Mouse (Mus musculus) ovary, postnatal 10 days (tissue): ENCODE results near the gene Mau2.
"Not testable (repeated sequence)": the region's sequence is repeated elsewhere in the genome, so short reads cannot be mapped to it uniquely, and the experiment has no call there.

Experiments used
- DNase-seq: peaks from one replicate; pipeline ENCODE4 v3.0.0; 2022; ENCODE audit warnings: low spot score

Gene Mau2

DNA sequence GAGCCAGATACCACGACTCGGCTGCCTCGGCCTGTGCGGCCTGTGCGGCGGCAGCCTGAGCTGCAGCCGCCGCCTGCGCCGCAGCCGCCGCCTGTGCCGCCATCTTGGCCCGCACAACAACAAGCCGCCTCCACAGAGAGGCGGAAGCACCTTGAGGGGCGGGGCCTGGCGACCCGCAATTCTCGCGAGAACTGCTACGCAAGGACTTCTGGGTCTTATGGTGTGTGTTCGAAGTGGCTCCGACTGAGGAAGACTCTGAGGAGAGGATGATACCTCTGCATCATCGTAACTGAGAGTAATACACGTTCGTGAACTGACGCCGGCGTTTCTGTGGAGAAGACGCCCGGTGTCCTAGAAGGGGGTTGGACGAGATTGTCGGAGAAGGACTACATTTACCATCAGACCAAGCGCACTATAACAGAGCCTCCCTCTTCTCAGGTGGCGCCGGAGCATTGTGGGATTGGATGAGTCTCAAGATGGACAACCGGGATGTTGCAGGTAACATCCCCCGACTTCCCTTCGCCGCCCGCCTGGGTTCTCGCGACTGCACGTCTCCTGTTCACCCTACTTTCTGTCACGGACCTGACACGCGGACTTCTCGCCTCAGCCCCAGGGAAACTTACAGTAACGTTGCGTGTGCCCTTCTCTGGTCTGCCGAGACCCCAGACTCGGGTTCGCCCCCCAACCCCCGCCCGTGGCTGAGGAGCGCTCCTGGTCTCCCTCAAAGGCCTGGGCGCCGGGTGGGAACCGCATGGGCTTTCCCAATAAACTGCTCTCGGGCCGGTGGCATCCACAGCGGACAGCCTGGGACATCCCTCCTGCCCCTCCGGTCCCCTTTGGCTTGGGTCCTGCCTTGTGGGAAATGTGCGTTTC lies at the start of gene Mau2, which contains the start of gene Sugp1:
Gene Mau2, minus strand, starts transcription at position 152 of the 873 bp plus-strand sequence.
Gene Sugp1, plus strand, starts transcription at position 231 of the 873 bp plus-strand sequence.
- DNase-seq, result peak; percentile 83

DNA sequence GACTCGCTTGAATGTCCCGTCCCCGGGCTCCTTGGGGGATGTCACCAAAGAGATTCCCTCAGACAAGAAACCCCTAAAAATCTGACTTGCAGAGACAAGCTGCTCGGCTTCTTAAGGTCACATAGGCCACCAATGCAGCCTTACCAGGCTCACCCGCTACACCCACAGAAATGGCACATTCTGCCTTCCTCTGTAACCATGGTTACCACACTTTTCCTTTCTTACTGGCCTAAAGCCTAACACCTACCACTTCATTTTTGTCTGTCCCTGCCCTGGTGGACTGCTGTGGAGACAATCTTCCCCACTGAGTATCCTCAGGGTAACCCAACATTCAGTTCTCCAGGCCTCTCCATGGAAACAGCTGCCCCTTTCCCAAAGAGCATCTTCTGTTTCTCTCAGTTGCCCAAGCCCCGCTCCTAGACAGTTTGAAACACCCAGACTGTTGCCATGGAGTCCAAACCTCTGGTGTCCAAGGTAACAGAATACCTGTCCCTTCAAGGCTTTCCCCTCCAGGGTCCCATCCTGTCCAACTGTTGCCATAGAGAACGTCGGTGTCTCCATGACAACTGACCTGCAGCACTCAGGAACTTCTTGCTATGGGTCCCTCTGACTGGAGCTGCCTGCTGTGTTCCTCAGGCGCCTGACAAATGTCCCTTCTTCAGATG lies 46.9 kb upstream of the Mau2 start:
- no peak for DNase-seq

- DNase-seq, result no peak
Measured at GRCm38 (mm10) chr8:70087836-70088650, 45.5 kb upstream of the Mau2 start.

- DNase-seq, result no peak
Measured at GRCm38 (mm10) chr8:70087237-70087636, 44.7 kb upstream of the Mau2 start.

DNA sequence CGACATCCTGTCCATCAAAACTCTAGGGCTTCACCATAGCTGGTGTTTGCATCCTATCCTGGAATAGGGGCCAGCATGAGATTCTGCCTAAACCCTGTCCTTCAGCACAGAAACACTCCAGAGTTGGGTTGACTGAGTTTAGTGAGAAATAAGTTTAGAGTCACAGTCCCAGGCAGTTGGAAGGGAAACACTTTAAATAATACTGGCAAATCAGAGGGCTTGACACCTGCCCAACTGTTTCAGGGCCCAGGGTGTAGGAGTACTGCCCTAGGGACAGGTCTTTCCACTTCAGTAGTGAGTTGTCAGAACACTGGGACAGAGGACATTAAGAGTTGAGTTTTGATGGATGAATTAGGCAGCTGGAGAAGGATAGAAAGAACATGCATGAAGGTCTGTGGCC lies 43.6 kb upstream of the Mau2 start:
- no peak for DNase-seq

- DNase-seq, result no peak
Measured at GRCm38 (mm10) chr8:70084191-70085065, 41.9 kb upstream of the Mau2 start.

- no peak for DNase-seq
Measured at GRCm38 (mm10) chr8:70083285-70083684, 40.8 kb upstream of the Mau2 start, which contains the start of gene Hapln4. Gene Hapln4, plus strand, starts transcription at chr8:70083457.

DNA sequence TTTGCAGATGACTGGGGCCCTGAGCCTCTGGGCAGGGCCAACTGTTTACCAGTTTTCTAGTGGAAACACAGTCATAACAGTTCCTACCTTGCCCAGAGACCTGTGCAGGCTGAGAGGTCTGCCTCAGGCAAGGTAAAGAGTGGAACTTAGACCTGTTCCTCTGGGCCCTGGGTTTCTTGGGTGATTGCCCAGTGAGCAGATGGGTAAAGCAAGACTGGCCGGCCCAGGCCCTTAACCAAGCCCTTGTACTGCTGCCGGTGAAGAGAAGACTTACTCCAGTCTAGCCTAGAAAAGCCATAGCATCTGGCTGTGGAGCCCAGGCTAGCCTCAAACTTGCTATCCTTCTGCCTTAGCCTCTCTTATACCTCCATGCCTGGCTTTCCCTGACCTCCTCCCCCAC lies 39.4 kb upstream of the Mau2 start:
- DNase-seq, result no peak

DNA sequence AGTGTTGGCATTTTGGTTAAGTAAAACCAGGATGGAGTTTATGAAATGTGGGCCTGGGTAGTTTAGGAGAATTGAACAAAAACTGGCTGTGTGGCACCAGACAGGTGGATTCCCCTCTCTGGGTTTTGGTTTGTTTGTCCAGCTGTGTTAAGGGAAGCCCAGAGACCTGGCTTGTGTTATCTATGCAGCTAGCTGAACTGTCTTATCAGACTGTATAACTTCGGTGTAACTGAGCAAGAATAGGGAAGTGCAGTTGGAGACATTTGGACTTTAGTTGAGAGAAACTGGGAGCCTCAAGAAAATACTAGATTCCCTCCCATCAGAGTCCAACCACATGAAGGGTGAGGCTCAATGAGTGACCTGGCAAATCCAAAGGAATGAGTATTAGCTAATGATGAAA lies 31.1 kb upstream of the Mau2 start:
- DNase-seq, result no peak

DNA sequence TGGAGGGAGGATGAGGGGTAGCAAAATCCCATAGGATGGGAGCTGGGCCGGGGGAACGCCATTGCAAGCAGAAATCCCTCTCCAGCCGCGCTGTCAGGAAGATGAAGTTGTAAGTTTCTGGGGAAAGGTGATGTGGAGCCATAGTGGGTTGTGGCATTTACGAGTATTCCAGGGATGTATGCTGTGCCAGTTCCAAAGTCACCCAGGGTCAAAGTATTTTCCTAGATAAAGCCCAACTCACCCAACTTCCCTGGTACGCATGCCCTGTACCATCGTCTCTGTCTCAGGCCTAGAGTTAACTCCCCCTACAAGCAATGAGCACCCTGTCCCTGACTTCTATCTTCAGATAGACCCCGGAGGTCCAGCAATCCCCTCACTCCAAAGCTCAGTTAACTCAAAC lies 30.6 kb upstream of the Mau2 start:
- no peak for DNase-seq

DNA sequence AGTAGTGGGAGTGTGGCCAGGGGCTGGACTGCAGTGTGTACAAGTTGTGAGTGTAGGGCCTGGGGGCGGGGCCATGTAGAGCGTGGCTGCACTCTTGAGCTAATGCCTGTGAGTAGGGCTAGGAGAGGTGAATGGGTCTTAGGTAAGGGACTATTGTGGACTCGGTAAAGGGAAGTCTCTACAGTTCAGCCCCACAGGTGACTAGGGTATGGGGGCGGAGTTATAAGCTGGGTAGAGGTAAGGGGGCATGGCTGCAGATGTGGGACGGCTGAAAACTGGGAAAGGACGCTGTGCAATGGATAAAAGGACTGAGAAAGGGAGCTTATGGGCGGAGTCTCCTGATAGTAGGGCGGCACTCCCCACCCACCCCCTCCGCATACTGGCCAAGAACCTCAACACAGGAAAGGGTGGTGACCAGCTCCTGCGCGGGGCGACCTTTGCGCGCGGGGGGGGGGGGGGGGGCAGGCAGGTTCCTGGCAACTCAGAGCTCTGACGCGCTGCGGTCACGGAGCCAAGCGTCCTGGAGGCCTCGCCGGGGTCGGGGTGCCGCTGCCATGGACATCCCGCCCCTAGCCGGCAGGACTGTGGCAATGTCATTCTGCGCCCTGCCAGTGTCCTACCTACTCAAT lies 30.0 kb upstream of the Mau2 start, which contains the start of gene Tm6sf2:
Gene Tm6sf2, plus strand, starts transcription at position 484 of the 629 bp plus-strand sequence.
- DNase-seq, result no peak

- no peak for DNase-seq
Measured at GRCm38 (mm10) chr8:70071836-70072440, 29.4 kb upstream of the Mau2 start.

- DNase-seq, result no peak
Measured at GRCm38 (mm10) chr8:70057721-70058120, 15.2 kb upstream of the Mau2 start.

DNA sequence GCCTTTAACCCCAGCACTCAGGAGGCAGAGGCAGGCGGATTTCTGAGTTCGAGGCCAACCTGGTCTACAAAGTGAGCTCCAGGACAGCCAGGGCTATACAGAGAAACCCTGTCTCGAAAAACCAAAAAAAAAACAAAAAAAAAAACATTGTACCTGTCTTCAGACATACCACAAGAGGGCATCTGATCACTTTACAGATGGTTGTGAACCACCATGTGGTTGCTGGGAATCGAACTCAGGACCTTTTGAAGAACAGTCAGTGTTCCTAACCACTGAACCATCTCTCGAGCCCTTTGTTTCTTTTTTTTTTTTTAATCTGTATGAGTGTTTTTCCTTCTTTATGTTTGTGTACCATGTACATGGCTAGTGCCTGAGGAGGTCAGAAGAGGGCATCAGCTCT lies 7.9 kb upstream of the Mau2 start:
- DNase-seq, result not testable (repeated sequence)

DNA sequence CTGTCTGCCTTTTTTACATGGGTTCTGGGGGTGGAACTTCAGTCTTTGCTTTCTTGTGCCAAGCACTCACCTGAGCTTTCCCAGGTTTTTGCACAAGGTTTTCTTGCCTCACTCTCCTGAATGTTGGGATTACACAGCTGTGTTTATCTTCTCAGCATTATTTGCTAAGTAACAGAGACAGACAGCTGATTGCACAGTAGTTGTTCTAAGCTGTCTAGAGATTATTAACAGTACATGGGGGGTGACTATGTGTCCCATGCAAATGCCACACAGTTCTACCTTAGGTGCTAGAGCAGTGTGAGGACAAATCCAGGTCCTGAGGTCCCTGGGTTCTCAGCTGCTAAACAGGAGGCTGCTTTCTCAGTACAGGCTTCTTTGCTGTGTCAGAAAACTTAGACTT lies 7.1 kb upstream of the Mau2 start:
- DNase-seq, result no peak

DNA sequence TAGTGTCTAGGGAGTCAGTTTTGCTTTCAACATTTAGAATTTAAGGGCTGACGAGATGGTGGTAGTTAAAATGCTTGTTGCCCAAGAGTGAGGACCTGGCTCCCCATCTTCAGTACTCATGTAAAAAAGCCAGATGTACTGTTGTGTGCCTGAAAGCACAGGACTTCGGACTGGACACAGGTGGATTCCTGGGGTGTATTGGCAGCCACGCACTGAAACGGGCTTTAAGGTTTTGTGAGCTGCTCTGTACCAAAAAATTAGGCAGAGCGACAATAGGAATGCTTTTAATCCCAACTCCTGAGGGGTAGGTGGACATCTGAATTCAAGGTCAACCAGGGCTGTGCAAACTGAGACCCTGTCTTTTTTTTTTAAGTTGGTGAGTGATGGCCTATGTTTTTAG lies 1.5 kb upstream of the Mau2 start:
- DNase-seq, result no peak

- no peak for DNase-seq
Measured at GRCm38 (mm10) chr8:70041885-70042546, 518 bp downstream of the Mau2 start.

DNA sequence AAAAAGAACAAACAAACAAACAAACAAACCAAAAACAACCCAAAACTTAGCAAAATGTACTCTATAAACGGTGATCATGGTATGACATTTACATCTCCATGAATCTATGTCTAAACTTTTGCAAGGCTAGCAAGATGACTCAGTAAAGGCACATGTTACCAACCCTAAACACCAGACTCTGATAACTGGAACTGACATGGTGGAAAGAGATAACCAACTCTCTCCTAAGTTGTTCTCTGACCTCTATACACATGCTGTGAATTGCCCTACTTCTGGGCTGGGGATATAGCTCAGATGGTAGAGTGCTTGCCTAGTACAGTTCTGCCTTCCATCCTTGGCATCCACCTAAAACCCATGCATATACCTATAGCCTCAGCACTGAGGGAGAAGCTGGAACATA lies 4.5 kb downstream of the Mau2 start:
- DNase-seq, result no peak

GRCm38 (mm10) chr8:70030255-70030654 lies 12.3 kb downstream of the Mau2 start:
- no peak for DNase-seq

GRCm38 (mm10) chr8:70026151-70026550 lies 16.4 kb downstream of the Mau2 start:
- DNase-seq, result no peak
